Mouse (Mus musculus): ENCODE results near the gene Ifitm2.

Gene Ifitm2

DNA sequence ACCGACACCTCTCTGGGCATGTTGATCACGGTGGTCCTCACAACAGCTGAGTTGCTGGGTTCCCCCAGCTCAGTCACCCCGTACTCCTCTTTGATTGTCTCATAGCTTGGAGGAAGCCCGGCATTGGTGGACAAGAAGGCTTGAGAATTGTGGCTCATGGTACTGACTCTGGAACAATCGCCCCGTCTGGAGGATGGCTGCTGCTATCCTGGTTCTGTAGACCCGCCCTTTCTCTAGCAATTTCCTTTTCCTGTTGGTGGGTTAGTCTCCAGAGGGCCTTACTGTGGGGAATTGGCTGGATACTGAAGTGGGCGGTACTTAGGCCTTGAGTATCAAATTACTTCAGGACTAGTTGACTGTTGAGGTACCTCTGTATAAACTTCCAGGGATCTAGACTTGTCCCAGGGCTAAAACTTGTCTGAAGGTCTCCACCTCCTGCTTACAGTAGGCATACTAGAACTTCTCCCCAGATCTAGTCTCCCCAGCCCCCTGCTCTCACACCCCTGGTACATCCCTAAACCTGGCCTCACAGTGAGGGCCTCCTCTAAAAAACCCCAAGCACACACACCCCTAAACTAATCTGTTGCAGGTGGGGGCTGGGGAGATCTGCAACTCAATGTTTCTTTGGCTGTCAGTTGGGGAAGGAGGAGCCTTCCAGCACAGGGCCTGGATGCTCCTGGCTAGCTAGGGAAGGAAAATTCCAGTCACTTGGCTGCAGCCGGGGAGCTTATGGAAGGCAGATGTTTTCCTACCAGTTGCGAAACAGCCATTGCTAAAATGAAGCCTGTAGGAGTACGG lies at the start of gene Ifitm2, which contains the start of gene Gm45717:
TSS of gene Ifitm2 (minus strand) at position 230 of the 798 bp plus-strand sequence.
TSS of gene Gm45717 (minus strand) at position 180 of the 798 bp plus-strand sequence.
- CTCF ChIA-PET: no interaction called here

- CTCF ChIA-PET: no interaction called here
These were observed 47.6 kb upstream of the Ifitm2 start for GRCm38 (mm10) chr7:141003248-141004010.

- CTCF ChIA-PET: no interaction called here
These were observed 45.3 kb upstream of the Ifitm2 start for GRCm38 (mm10) chr7:141000881-141001708.

- CTCF ChIA-PET: no interaction called here
These were observed 43.3 kb upstream of the Ifitm2 start for GRCm38 (mm10) chr7:140998853-140999700.

- CTCF ChIA-PET: interaction anchor here (0.6 to 0.7 kb wide), 3 partner anchors 25 to 50 kb away, joined by 4 to 12 read pairs (median 7); no protein-coding TSS in a partner anchor
These were observed 42.0 kb upstream of the Ifitm2 start for GRCm38 (mm10) chr7:140997817-140998216.

GRCm38 (mm10) chr7:140991117-140991689 lies 35.4 kb upstream of the Ifitm2 start:
- CTCF ChIA-PET: no interaction called here

GRCm38 (mm10) chr7:140990622-140991021 lies 34.8 kb upstream of the Ifitm2 start:
- CTCF ChIA-PET: no interaction called here

GRCm38 (mm10) chr7:140990185-140990584 lies 34.4 kb upstream of the Ifitm2 start:
- CTCF ChIA-PET: no interaction called here

DNA sequence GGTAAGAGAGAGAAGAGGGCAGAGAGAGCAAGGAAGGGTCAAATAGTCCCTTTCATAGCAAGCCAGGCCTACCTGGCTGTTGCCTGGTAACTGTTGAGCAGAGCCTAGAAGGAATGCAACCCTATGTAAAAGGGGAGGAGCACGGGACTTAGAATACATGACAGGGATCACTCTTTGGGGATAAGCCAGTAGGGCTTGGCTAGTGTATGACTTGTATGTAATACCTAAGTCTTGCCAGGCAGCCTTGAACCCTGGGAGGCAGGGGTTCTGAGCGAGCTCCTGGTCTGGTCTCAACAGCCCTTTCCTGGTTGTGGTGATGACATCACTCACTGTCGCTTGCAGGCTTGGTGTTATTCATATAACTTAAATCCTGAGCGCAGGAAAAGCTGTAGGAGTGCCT lies 33.2 kb upstream of the Ifitm2 start:
- CTCF ChIA-PET: no interaction called here

- CTCF ChIA-PET: no interaction called here
These were observed 31.7 kb upstream of the Ifitm2 start for GRCm38 (mm10) chr7:140987182-140988138.

DNA sequence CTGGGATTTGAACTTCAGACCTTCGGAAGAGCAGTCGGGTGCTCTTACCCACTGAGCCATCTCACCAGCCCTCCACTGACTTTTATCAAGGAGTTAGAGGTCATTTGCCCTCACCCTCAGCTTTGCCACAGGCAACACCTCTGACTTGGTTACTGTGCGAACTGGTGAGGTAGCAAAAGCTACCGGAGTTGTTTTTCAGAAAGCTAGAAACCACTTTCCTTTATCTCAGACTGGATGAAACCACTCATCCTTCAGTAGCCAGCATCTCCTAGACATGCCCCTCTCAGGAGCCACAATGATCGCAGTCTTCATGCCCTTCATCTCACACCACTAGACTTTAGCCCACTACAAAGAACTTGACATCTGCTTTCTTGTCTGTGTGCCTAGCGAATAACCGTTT lies 27.2 kb upstream of the Ifitm2 start:
- CTCF ChIA-PET: no interaction called here

- CTCF ChIA-PET: interaction anchor here (0.5 kb wide), 1 partner anchor 40 kb away, joined by 3 read pairs; the partner anchor contains the start of gene Pgghg
These were observed 25.9 kb upstream of the Ifitm2 start for GRCm38 (mm10) chr7:140981704-140982103.

DNA sequence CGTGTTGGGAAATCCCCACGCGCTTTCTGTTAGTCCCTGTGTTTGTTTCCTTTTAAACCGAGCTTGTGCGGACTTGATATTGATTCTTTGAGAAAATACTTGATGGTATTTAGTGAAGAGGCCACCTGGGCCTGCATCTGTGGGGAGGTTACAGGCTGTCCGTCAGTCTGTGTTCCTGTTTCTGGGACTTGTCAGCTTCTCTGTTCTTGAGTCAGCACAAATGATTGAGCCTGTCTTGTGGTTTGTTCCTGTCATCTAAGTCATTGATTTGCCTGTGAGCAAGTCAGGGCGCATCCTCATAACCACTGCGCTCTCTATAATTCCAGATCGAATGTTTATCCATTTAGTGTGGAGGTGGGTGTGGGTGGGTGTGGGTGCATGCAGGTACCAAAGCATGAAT lies 20.9 kb upstream of the Ifitm2 start:
- CTCF ChIA-PET: interaction anchor here (0.6 kb wide), 1 partner anchor 19 kb away, joined by 4 read pairs; no protein-coding TSS in a partner anchor

- CTCF ChIA-PET: no interaction called here
These were observed 19.7 kb upstream of the Ifitm2 start for GRCm38 (mm10) chr7:140975465-140975864.

DNA sequence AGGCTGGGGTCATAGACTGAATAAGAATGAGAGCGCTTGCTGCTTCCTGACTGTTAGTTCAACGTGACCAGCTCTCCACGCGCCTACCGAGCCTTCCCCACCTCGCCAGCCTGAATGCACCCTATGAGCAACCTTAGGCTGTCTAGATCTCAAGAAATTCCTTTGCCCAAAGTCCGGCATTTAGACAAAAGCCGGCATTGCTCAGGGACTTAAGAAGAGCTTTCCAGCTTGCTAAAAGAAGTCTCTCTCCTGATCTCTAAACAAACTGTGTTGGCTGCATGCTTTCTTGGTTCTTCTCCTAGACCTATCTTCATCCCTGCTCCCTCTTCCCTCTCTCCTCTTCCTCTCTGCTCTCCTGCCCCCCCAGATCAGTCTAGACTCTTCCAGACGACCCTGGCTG lies 19.2 kb upstream of the Ifitm2 start:
- CTCF ChIA-PET: no interaction called here

DNA sequence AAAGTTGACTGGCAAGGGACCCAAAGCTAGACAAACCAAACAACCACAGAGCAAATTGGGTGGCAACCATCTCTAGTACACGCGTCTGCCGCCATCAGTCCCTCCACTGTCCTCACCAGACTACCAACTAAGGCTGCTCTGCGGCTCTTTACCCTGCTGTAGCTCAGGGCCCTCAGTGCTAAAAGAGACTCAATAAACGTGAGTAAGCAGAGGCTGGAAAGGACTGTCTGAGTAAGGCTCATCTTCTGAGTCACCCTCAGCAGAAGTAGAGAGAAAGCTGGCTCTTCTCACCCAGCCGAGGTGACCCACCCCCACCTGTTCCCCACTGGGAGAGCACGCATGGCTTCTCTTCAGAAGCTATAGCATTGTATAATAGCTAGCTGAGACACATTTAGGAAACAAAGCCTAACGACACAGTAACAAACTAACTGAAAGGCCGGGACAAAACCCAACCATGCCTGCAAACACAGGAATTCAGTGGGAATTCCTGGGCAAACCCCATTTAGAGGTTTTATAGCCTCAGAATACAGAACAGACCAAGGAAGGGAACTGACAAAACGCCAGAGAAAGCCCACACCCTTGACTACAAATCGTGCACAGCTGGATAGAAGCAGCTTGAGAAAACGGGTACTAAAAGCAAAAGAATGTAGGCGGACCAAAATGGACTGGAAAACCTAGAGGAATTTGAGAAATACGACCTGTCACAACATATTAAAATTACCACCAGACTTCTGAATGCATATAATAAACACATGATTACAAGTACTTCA lies 17.8 kb upstream of the Ifitm2 start:
- CTCF ChIA-PET: interaction anchor here (0.6 kb wide), 1 partner anchor 24 kb away, joined by 4 read pairs; no protein-coding TSS in a partner anchor

GRCm38 (mm10) chr7:140971479-140972171 lies 15.8 kb upstream of the Ifitm2 start:
- CTCF ChIA-PET: no interaction called here

GRCm38 (mm10) chr7:140970931-140971330 lies 15.1 kb upstream of the Ifitm2 start:
- CTCF ChIA-PET: interaction anchor here (0.7 kb wide), 1 partner anchor 24 kb away, joined by 11 read pairs; no protein-coding TSS in a partner anchor

Data from spleen, embryonic (tissue).